20 mouse cellular contexts compared by ENCODE assay signal in the genomic region with DNA sequence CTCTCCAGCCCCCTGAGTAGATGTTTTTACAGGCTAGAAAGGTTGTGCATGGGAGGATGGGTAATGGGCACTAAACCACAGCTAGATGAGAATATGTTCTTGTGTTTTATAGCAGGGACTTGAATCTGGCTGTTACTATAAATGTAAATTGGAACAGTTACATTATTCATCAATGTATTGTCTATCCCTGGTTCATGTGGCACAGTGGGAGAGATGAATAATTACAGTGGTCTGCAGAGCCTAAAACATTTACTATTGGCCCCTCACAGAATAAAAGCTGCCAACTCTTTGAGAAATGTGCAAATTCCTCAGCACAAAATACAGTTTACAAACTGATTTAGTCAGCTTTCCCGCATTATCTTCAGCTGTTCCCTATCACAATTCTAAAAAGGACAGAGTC.
"Had no signal": no experiment of that assay in that cellular context is flagged by ENCODE, and none has a peak within 500 bp of the region (broad histone marks: within the 10 kb centered on the region; RNA-seq: fewer than 3 reads in every experiment).

No protein-coding gene starts in this region.

- DNase-seq: kidney, adult 18-20 months; kidney, adult 9 months; kidney, postnatal 14 days; kidney, postnatal 4 days; left cerebral cortex, postnatal 4 days; liver, postnatal 0 days; lung, embryonic 14.5 days; retina, postnatal 1 day; right cerebral cortex, postnatal 25 days; spleen, adult 18-20 months; thymus, adult 2 months had no signal

- H3K4me3 ChIP-seq: limb, embryonic 12.5 days; limb, embryonic 15.5 days; midbrain, embryonic 12.5 days; neural tube, embryonic 12.5 days; stomach, embryonic 15.5 days had no signal

- ATAC-seq: liver, postnatal 0 days; lung, postnatal 0 days had no signal

- H3K4me2 ChIP-seq: limb, embryonic 12.5 days; limb, embryonic 15.5 days; liver, embryonic 11.5 days; lung, embryonic 14.5 days; midbrain, embryonic 12.5 days; neural tube, embryonic 12.5 days; stomach, embryonic 15.5 days had no signal

- H3K4me1 ChIP-seq: stomach, embryonic 15.5 days had no signal

- H3K9ac ChIP-seq: limb, embryonic 12.5 days; limb, embryonic 15.5 days; liver, embryonic 14.5 days; liver, postnatal 0 days; lung, embryonic 14.5 days; midbrain, embryonic 12.5 days; neural tube, embryonic 12.5 days; stomach, embryonic 15.5 days had no signal

- H3K27ac ChIP-seq: limb, embryonic 12.5 days; limb, embryonic 15.5 days; liver, embryonic 14.5 days; macrophage; midbrain, embryonic 12.5 days; neural tube, embryonic 12.5 days; stomach, embryonic 15.5 days had no signal

- H3K36me3 ChIP-seq: limb, embryonic 12.5 days; midbrain, embryonic 12.5 days; neural tube, embryonic 12.5 days had no signal

- H3K27me3 ChIP-seq: limb, embryonic 12.5 days; limb, embryonic 15.5 days; midbrain, embryonic 12.5 days; neural tube, embryonic 12.5 days; stomach, embryonic 15.5 days had no signal

- H3K9me3 ChIP-seq: limb, embryonic 12.5 days; limb, embryonic 15.5 days; midbrain, embryonic 12.5 days; neural tube, embryonic 12.5 days; stomach, embryonic 15.5 days had no signal
